Mouse (Mus musculus) olfactory bulb, adult 2 months (tissue): Measurements from ENCODE around the gene Gpbar1. TPM values are rescaled to one million over a fixed set of nuclear protein-coding genes. Genes with fewer than 3 reads are reported as not detected.

Experiments
- H3K27ac ChIP-seq: fragments of 200-500 bp; 2 replicates; pipeline ENCODE4 v1.5.1; 2012; ENCODE audit warnings: low read depth, low read length; ENCODE audit not compliant: insufficient read depth
- H3K4me1 ChIP-seq: fragments of 200-500 bp; 2 replicates; pipeline ENCODE4 v1.6.1; 2012; ENCODE audit warnings: low read length; ENCODE audit not compliant: control insufficient read depth, insufficient read depth
- H3K4me3 ChIP-seq: fragments of 200-500 bp; 2 replicates; pipeline ENCODE4 v1.5.1; 2012; ENCODE audit warnings: mild to moderate bottlenecking, low read depth, low read length, moderate library complexity; ENCODE audit not compliant: insufficient read depth
- CTCF ChIP-seq: fragments of 200-500 bp; IDR thresholded peaks from 2 replicates; pipeline ENCODE4 v1.5.1; 2012; ENCODE audit warnings: low read depth, mild to moderate bottlenecking, low read length, moderate library complexity; ENCODE audit not compliant: insufficient read depth
- POLR2A ChIP-seq: fragments of 200-500 bp; IDR thresholded peaks from 2 replicates; pipeline ENCODE4 v1.6.1; 2012; ENCODE audit warnings: mild to moderate bottlenecking, low read depth, low read length, moderate library complexity; ENCODE audit not compliant: insufficient read depth
- WGBS: fragments of 180-500 bp; shearing (Covaris S2); methylation state at CpG from one replicate; pipeline ENCODE4 v1.1.7; 2018; 5-methylcytosine and 5-hydroxymethylcytosine counted together
- polyA plus RNA-seq: library from polyadenylated mRNA; stranded (reverse); fragments of >200 nt; gene quantifications from 2 replicates; pipeline ENCODE4 v1.2.4, GENCODE M21; 2012; ENCODE audit warnings: low replicate concordance; ENCODE audit not compliant: missing spikeins, insufficient read depth, insufficient read length

Gene Gpbar1
- polyA plus RNA-seq, 1 experiment, result not detected

- H3K4me1 ChIP-seq, result peaks cover 35% of the 10 kb centered on the region
- no peak overlapping the region for H3K27ac ChIP-seq
- 67% methylated on average over 5 of the region's 5 CpGs for WGBS
- TF ChIP-seq CTCF, result no peak
- H3K4me3 ChIP-seq, result no peak overlapping the region
These were observed 11.8 kb downstream of the Gpbar1 start for GRCm38 (mm10) chr1:74290141-74290540.

GRCm38 (mm10) chr1:74292331-74293020 lies 14.1 kb downstream of the Gpbar1 start:
- Histone ChIP-seq H3K4me3 (no peak overlapping the region), H3K27ac (peak overlapping the region; percentile 27), H3K4me1 (peaks cover 50% of the 10 kb centered on the region)
- WGBS, result 54% methylated on average over 11 of the region's 11 CpGs
- TF ChIP-seq CTCF (no peak), POLR2A (no peak)

DNA sequence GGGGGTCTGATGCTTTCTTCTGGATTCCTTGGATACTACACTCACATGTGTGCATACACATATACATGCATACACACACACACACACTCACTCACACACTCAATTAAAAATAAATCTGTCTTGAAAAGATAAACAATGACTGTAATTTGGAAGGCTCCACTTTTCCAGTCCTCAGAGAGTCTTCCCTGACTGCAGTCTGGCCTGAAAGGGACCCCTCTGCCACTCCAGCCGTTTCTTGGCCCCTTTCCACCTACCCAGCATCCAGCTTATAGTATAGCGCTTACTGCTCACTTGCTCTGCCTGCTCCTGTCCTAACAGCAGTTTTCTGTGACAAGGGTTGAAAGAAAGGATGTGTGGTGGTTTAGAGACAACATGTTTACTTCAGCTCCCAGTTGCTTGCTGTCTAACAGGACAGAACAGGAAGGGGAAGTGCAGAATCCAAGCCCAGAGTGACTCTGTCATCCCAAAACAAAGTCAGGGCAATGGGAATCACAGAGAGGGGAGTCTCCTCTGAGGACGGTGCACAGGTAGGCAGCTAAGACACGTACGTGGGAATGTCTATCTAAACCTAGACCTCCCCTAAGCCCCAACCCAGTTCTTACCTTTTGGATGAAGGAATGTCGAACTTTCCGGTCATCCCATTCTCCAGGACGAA lies 15.1 kb downstream of the Gpbar1 start:
- TF ChIP-seq POLR2A, result no peak
- no peak for TF ChIP-seq CTCF
- Histone ChIP-seq H3K27ac (no peak overlapping the region), H3K4me3 (no peak overlapping the region), H3K4me1 (peaks cover 53% of the 10 kb centered on the region)
- 80% methylated on average over 8 of the region's 8 CpGs for WGBS

GRCm38 (mm10) chr1:74294090-74294643 lies 15.8 kb downstream of the Gpbar1 start:
- Histone ChIP-seq H3K27ac (no peak overlapping the region), H3K4me1 (peaks cover 56% of the 10 kb centered on the region), H3K4me3 (no peak overlapping the region)
- TF ChIP-seq POLR2A, result no peak
- no peak for TF ChIP-seq CTCF
- 90% methylated on average over 3 of the region's 3 CpGs for WGBS

DNA sequence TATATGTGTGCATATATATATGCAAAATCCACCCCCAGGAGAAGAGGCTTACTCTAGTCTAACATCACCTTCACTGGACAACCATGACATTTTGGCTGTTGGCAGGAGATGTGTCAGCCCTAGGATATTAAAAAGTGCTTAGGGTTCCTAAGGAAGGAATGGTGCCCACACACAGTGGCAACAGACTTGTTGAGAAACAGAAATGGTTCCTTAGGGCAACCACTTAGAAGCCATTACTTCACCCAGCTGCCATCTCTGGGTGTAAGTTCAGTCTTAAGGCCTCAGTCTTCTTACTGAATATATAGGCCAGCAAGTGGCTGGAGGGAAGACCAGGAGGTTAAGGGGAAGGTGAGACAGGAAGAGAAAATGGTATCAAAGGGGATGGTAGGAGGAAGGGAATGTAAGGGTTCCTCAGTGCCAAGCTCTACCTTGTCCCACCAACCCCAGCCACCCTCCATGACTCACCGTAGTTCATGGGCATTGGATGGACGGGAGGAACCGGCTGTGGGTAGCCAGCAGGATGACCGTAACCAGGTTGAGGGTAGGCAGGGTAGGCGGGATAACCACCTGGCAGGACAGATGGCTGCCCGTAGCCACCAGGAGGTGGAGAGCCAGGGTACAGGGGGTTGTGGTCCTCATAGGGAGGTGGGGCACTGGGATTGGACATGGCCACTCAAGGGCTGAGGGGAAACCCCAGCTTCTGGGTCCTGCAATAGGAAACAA lies 16.5 kb downstream of the Gpbar1 start:
- WGBS, result 94% methylated on average over 6 of the region's 6 CpGs
- peak overlapping the region; percentile 74 for H3K27ac ChIP-seq
- peaks cover 57% of the 10 kb centered on the region for H3K4me1 ChIP-seq
- TF ChIP-seq CTCF (no peak), POLR2A (no peak)
- H3K4me3 ChIP-seq, result no peak overlapping the region

DNA sequence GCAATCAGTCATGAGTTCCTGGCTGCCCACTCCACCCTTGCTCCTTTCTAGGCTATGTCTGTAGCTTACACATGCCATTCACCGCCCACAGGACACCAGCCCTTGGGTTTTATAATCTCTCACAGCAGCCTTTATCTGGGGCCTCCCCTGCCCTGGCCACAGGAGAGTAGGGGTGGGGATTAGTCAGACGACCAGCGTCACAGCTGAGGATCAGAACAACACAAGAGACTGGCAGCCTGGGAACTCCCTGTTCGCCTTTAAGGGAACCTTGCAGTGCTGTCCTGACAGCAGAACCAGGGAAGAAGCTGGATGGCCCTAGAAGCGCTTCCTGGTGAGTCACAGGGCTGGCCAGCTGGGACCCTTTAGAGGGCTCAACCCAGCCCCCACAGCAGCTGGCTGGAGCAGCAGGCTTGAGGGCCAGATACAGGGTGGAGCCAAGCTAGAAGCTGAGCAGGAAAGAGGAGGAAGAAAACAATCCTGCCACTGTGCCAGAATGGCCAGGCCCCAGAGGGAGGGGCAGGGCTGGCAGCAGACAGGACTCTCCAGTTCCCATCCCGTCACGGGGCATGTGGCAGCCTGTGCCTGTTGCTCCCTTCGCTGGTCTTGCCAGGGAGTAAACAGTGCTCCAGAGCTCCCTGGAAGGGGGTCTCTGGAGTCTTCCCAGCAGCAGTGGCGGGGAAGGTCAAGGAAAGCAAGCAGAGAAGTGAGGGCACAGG lies 17.3 kb downstream of the Gpbar1 start:
- no peak for TF ChIP-seq POLR2A
- no peak for TF ChIP-seq CTCF
- 26% methylated on average over 9 of the region's 9 CpGs for WGBS
- Histone ChIP-seq H3K4me3 (no peak overlapping the region), H3K27ac (peak overlapping the region; percentile 74), H3K4me1 (peaks cover 51% of the 10 kb centered on the region)

DNA sequence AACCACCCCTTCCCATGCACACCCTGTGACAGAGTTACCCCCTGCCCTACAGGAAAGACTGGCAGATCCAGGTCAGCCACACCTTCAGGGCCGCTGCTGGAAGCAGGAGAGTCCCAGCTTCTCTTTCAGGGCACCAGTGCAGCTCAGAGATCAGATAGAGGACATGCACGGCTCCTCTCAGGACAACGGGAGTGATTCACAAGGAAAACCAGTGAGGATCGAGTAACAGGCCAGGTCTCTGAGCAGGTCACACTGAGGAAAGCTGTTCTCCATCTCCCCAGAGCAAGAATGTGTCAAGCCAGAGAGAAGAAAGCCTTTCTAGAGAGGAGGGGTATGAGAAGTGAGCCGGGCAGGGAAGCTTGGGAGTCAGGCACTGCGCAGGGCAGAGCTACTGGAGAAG lies 18.1 kb downstream of the Gpbar1 start:
- Histone ChIP-seq H3K4me3 (no peak overlapping the region), H3K4me1 (peaks cover 50% of the 10 kb centered on the region), H3K27ac (peak overlapping the region; percentile 74)
- TF ChIP-seq POLR2A (no peak), CTCF (no peak)
- WGBS, result 53% methylated on average over 6 of the region's 6 CpGs

DNA sequence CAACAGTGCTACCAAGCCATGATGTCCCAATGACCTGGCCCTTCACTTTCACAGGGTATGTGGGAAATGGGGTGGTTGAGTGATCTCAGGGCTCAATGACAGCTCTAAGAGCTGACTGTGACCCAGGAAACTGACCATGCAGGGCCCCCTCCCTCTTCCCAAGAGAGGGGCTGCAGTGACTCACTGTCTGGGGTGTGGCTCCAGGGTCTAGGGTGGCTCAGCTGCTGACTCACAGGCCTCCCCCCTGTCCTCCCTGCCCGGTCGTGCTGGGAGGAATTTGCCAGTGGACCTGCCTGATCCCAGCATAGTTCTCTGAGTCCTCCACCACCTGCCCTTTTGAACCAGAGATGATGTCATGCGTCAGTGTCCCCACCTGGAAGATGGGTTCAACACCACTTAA lies 18.9 kb downstream of the Gpbar1 start:
- WGBS, result 56% methylated on average over 3 of the region's 3 CpGs
- TF ChIP-seq CTCF (no peak), POLR2A (no peak)
- peaks cover 48% of the 10 kb centered on the region for H3K4me1 ChIP-seq
- peak overlapping the region; percentile 9; the same call in 1 of the 2 replicates for H3K27ac ChIP-seq
- no peak overlapping the region for H3K4me3 ChIP-seq
